Mouse (Mus musculus): ENCODE results near the gene Nog. TPM values are rescaled to one million over a fixed set of nuclear protein-coding genes. Genes with fewer than 3 reads are reported as not detected.

Nog gene
- total and polyA plus RNA-seq, 3 experiments: not detected

- Histone ChIP-seq H3K4me3 (ENCODE audit: control insufficient read depth in 1 of 2, insufficient read depth in 1 of 2, low read depth in 2 of 2, low read length in 2 of 2) (no peak overlapping the region), H3K4me1 (ENCODE audit: control insufficient read depth in 1 of 2, insufficient read depth in 2 of 2, low read length in 2 of 2) (no peaks in the 10 kb centered on the region), H3K36me3 (ENCODE audit: control insufficient read depth in 1 of 2, insufficient read depth in 2 of 2, low read length in 2 of 2) (no peaks in the 10 kb centered on the region), H3K79me2 (ENCODE audit: control insufficient read depth, insufficient read depth, low read length, poor library complexity) (no peaks in the 10 kb centered on the region), H3K27ac (ENCODE audit: control insufficient read depth, low read depth, low read length) (no peak overlapping the region), H3K9ac (ENCODE audit: control insufficient read depth, low read depth, low read length, poor library complexity, severe bottlenecking) (no peak overlapping the region), H3K9me3 (replicated peaks; ENCODE audit: insufficient read depth, low read length) (no peaks in the 10 kb centered on the region), H3K27me3 (ENCODE audit: control insufficient read depth in 1 of 2, insufficient read depth in 2 of 2, low read length in 2 of 2) (no peaks in the 10 kb centered on the region)
- TF ChIP-seq JUND (IDR thresholded peaks at IDR 0.05; ENCODE audit: low read depth, low read length): no peak
- no peak for TF ChIP-seq ZKSCAN1 (IDR thresholded peaks at IDR 0.05; ENCODE audit: low read depth, low read length)
- TF ChIP-seq KAT2A (conservative IDR thresholded peaks at IDR 0.05; ENCODE audit: low read depth, low read length): no peak
- TF ChIP-seq SMC3 (IDR thresholded peaks at IDR 0.05; ENCODE audit: low read depth, low read length): no peak
- TF ChIP-seq POLR2A (IDR thresholded peaks at IDR 0.05; ENCODE audit: control insufficient read depth in 1 of 2, insufficient read depth in 1 of 2, low read depth in 1 of 2, low read length in 2 of 2, poor library complexity in 1 of 2): no peak
- no peak for TF ChIP-seq MAZ (IDR thresholded peaks at IDR 0.05; ENCODE audit: low read depth, low read length)
- TF ChIP-seq TBP (IDR thresholded peaks at IDR 0.05; ENCODE audit: low read depth, low read length): no peak
- no peak for TF ChIP-seq MYC (IDR thresholded peaks at IDR 0.05; ENCODE audit: low read depth, low read length)
- no peak for TF ChIP-seq NRF1 (IDR thresholded peaks at IDR 0.05; ENCODE audit: insufficient read depth, low read depth, low read length, poor library complexity, severe bottlenecking)
- no peak for TF ChIP-seq ZC3H11A (IDR thresholded peaks at IDR 0.05; ENCODE audit: low read depth, low read length)
- no peak for TF ChIP-seq ZNF384 (IDR thresholded peaks at IDR 0.05; ENCODE audit: low read depth, low read length)
- TF ChIP-seq EP300 (IDR thresholded peaks at IDR 0.05; ENCODE audit: low read depth in 1 of 2, low read length in 2 of 2): no peak
- no peak for TF ChIP-seq ETS1 (IDR thresholded peaks at IDR 0.05; ENCODE audit: low read depth, low read length)
- no peak for TF ChIP-seq ZMIZ1 (IDR thresholded peaks at IDR 0.05; ENCODE audit: low read depth, low read length)
- no peak for TF ChIP-seq USF1 (IDR thresholded peaks at IDR 0.05; ENCODE audit: low read depth, low read length)
- TF ChIP-seq GATA1 (IDR thresholded peaks at IDR 0.05; ENCODE audit: low read depth, low read length): no peak
- no peak for DNase-seq (ENCODE audit: low read depth, low spot score)
Observed at GRCm38 (mm10) chr11:89310217-89310616, 8.1 kb upstream of the Nog start.

- no peak overlapping the region for H3K9ac ChIP-seq (ENCODE audit: control insufficient read depth, low read depth, low read length, poor library complexity, severe bottlenecking)
- H3K4me3 ChIP-seq (ENCODE audit: control insufficient read depth in 1 of 2, insufficient read depth in 1 of 2, low read depth in 2 of 2, low read length in 2 of 2): no peak overlapping the region
- H3K27ac ChIP-seq (ENCODE audit: control insufficient read depth, low read depth, low read length): no peak overlapping the region
- H3K4me1 ChIP-seq (ENCODE audit: control insufficient read depth in 1 of 2, insufficient read depth in 2 of 2, low read length in 2 of 2): no peaks in the 10 kb centered on the region
- no peaks in the 10 kb centered on the region for H3K9me3 ChIP-seq (replicated peaks; ENCODE audit: insufficient read depth, low read length)
- DNase-seq (ENCODE audit: low read depth, low spot score): no peak
- H3K79me2 ChIP-seq (ENCODE audit: control insufficient read depth, insufficient read depth, low read length, poor library complexity): no peaks in the 10 kb centered on the region
- H3K27me3 ChIP-seq (ENCODE audit: control insufficient read depth in 1 of 2, insufficient read depth in 2 of 2, low read length in 2 of 2): no peaks in the 10 kb centered on the region
- H3K36me3 ChIP-seq (ENCODE audit: control insufficient read depth in 1 of 2, insufficient read depth in 2 of 2, low read length in 2 of 2): no peaks in the 10 kb centered on the region
- TF ChIP-seq CTCF (IDR thresholded peaks at IDR 0.05 in 2 of 3, conservative IDR thresholded peaks at IDR 0.05 in 1 of 3; ENCODE audit: control insufficient read depth in 1 of 3, insufficient read depth in 1 of 3, low read depth in 2 of 3, low read length in 3 of 3, poor library complexity in 1 of 3, severe bottlenecking in 1 of 3) (peak in 2 of 3 experiments; percentile 18 to 42; a peak in 3 of 6 replicates), HCFC1 (IDR thresholded peaks at IDR 0.05; ENCODE audit: low read depth, low read length) (no peak)
Observed at GRCm38 (mm10) chr11:89303421-89303820, 1.3 kb upstream of the Nog start.

All from MEL (cell line).